Mouse (Mus musculus) kidney, postnatal 0 days (tissue): ENCODE measurements around the gene Sarnp. TPM values are rescaled to one million over a fixed set of nuclear protein-coding genes. Genes with fewer than 3 reads are reported as not detected.
"Not testable (repeated sequence)": the region's sequence is repeated elsewhere in the genome, so short reads cannot be mapped to it uniquely, and the experiment has no call there.

Experiments
- ATAC-seq: fragments of 200-750 bp; cut with Nextera tagmentation; replicated peaks from 2 replicates; pipeline ENCODE4 v1.8.0; 2017; ENCODE audit warnings: low read depth, moderate number of reproducible peaks, moderate TSS enrichment, moderate library complexity; ENCODE audit not compliant: low FRiP score
- DNase-seq: peaks from one replicate; pipeline ENCODE4 v3.0.0-alpha.2; 2016; ENCODE audit warnings: low spot score
- H3K27ac ChIP-seq: fragments of 300-500 bp; sonication (generic); 2 replicates; pipeline ENCODE4 v1.5.1; 2014; ENCODE audit warnings: mild to moderate bottlenecking
- H3K27me3 ChIP-seq: fragments of 300-500 bp; sonication (generic); 2 replicates; pipeline ENCODE4 v1.6.1; 2014; ENCODE audit warnings: low read length, mixed read lengths; ENCODE audit not compliant: insufficient read depth
- H3K36me3 ChIP-seq: fragments of 300-500 bp; sonication (generic); 2 replicates; pipeline ENCODE4 v1.6.1; 2014; ENCODE audit warnings: low read length, mixed read lengths; ENCODE audit not compliant: insufficient read depth
- H3K4me1 ChIP-seq: fragments of 300-500 bp; sonication (generic); replicated peaks from 2 replicates; pipeline ENCODE4 v1.6.1; 2014; ENCODE audit warnings: antibody characterized with exemption, low read length, mixed read lengths; ENCODE audit not compliant: insufficient read depth
- H3K4me2 ChIP-seq: fragments of 300-500 bp; sonication (generic); 2 replicates; pipeline ENCODE4 v1.6.1; 2014; ENCODE audit warnings: mild to moderate bottlenecking, low read length, moderate library complexity, mixed read lengths
- H3K4me3 ChIP-seq: fragments of 300-500 bp; sonication (generic); replicated peaks from 2 replicates; pipeline ENCODE4 v1.5.1; 2014; ENCODE audit warnings: low read depth, low read length
- H3K9ac ChIP-seq: fragments of 300-500 bp; sonication (generic); 2 replicates; pipeline ENCODE4 v1.6.1; 2014; ENCODE audit warnings: low read depth, low read length
- H3K9me3 ChIP-seq: fragments of 300-500 bp; sonication (generic); replicated peaks from 2 replicates; pipeline ENCODE4 v1.6.1; 2016; ENCODE audit warnings: low read length, inconsistent platforms, mixed read lengths
- CTCF ChIP-seq: IDR thresholded peaks from 2 replicates; pipeline ENCODE4 v1.5.1; 2016; ENCODE audit warnings: antibody characterized with exemption, low read depth, mild to moderate bottlenecking, moderate library complexity
- WGBS: fragments of 180-500 bp; shearing (Covaris S2); extraction: QIAGEN DNeasy Blood & Tissue Kit; methylation state at CpG from one replicate; pipeline ENCODE4 v1.1.7; 2014; 5-methylcytosine and 5-hydroxymethylcytosine counted together
- polyA plus RNA-seq: library from polyadenylated mRNA; unstranded; fragments of >200 nt; fragmentation: Nextera tagmentation; extraction: Ambion mirVana; gene quantifications from 2 replicates; pipeline ENCODE4 v1.2.1, GENCODE M21; 2015

Sarnp gene
- polyA plus RNA-seq, 1 experiment from 2014 or later = 164 TPM

DNA sequence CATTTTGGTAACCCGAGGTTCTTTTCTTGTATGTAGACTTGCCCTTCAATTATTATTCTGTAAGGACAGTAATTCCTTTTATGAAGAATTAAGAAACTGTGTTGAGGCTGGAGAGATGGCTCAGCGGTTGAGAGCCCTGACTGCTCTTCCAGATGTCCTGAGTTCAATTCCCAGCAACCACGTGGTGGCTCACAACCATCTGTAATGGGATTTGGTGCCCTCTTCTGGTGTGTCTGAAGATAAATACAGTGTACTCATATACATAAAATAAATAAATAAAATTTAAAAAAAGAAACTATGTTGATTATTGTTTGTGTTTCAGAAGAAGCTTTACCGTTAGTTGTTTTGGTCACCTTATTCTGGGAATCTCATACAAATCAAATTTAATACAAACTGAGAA lies 6.0 kb downstream of the Sarnp start:
- Histone ChIP-seq H3K4me2 (peak overlapping the region; percentile 87), H3K36me3 (peaks cover 12% of the 10 kb centered on the region; the same call in 1 of the 2 replicates)
- not testable (repeated sequence) for H3K9me3 ChIP-seq, DNase-seq, H3K9ac ChIP-seq, H3K27ac ChIP-seq, ATAC-seq, H3K4me3 ChIP-seq, H3K27me3 ChIP-seq, H3K4me1 ChIP-seq
- 78% methylated on average over 4 of the region's 4 CpGs for whole genome bisulfite sequencing
- peak; percentile 21; the same call in 1 of the 2 replicates for TF ChIP-seq CTCF

DNA sequence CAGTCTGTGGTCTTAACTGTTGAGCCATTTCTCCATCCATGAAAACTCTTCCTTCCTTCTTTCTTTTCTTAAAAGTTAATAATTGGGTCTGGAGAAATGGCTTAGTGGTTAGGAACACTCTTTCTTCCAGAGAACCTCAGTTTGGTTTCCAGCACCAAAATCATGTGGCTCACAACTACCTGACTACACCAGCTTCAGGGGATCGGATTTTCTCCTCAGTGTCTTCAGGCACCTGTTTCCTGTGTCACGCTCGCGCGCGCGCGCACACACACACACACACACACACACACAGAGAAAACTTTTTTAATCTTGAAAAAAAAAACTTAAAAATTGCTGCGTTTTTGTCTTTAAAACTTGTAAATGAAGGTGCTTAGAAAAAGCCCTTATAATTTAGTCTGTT lies 6.7 kb downstream of the Sarnp start:
- H3K9me3 ChIP-seq = no peaks in the 10 kb centered on the region
- peaks cover 4% of the 10 kb centered on the region; the same call in 1 of the 2 replicates for H3K4me1 ChIP-seq
- no peak for TF ChIP-seq CTCF
- 97% methylated on average over 9 of the region's 9 CpGs for WGBS
- DNase-seq (no peak), ATAC-seq (no peak)
- no peak overlapping the region for H3K4me3 ChIP-seq
- no peak overlapping the region for H3K27ac ChIP-seq
- no peak overlapping the region for H3K4me2 ChIP-seq
- H3K9ac ChIP-seq = no peak overlapping the region
- H3K27me3 ChIP-seq = no peaks in the 10 kb centered on the region
- peaks cover 9% of the 10 kb centered on the region; the same call in 1 of the 2 replicates for H3K36me3 ChIP-seq

DNA sequence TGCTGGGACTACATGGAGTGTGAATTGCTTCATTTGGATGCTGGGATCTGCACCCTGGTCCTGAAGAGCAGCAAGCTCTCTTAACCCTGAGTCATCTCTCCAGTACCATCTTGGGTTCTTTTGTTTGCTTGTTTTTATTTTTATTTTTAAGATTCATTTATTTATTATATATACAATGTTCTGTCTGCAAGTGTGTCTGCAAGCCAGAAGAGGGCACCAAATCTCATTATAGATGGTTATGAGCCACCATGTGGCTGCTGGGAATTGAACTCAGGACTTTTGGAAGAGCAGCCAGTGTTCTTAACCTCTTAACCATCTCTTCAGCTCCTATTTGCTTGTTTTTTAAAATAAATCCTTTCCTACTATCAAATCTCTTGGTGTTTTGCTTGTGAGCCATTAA lies 20.3 kb downstream of the Sarnp start:
- Histone ChIP-seq H3K9me3 (no peaks in the 10 kb centered on the region), H3K4me3 (no peak overlapping the region), H3K36me3 (peaks cover 27% of the 10 kb centered on the region), H3K4me2 (no peak overlapping the region), H3K27ac (no peak overlapping the region), H3K9ac (no peak overlapping the region), H3K4me1 (no peaks in the 10 kb centered on the region), H3K27me3 (no peaks in the 10 kb centered on the region)
- peak; percentile 37 for TF ChIP-seq CTCF
- DNase-seq (no peak), ATAC-seq (no peak)

DNA sequence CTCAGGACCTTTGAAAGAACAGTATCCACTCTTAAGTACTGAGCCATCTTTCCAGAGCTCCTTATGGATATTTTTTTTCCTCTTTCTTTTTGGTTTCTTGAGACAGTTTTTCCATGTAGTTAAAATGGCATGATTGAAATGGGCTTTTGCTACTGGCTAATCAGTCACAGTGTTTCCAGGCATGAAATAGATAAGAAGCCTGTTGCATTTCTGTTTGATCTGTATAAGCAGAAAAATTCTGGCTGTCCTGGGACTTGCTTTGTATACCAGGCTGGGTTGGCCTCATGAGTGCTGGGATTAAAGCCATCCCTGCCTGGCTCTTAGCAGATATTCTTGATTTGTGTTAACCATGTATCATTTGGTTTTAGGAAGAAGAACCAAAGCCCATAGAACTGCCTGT lies 22.3 kb downstream of the Sarnp start:
- no peaks in the 10 kb centered on the region for H3K9me3 ChIP-seq
- no peak overlapping the region for H3K9ac ChIP-seq
- H3K4me1 ChIP-seq = no peaks in the 10 kb centered on the region
- peaks cover 33% of the 10 kb centered on the region for H3K36me3 ChIP-seq
- no peak for ATAC-seq
- no peak for DNase-seq
- H3K27me3 ChIP-seq = no peaks in the 10 kb centered on the region
- no peak overlapping the region for H3K4me3 ChIP-seq
- TF ChIP-seq CTCF = no peak
- H3K4me2 ChIP-seq = no peak overlapping the region
- H3K27ac ChIP-seq = no peak overlapping the region

DNA sequence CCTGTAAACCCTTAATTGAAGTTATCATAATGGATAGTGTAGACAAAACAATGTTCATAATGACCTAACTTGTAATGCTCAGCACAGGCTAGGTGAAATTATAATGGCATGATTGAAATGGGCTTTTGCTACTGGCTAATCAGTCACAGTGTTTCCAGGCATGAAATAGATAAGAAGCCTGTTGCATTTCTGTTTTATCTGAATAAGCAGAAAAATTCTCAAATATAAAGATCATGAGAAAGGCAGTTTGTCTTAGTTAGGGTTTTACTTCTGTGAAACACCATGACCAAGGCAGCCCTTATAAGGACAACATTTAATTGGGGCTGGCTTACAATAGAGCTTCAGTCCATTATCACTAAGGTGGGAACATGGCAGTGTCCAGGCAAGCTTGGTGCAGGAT lies 23.5 kb downstream of the Sarnp start:
- DNase-seq (no peak), ATAC-seq (no peak)
- TF ChIP-seq CTCF = no peak
- H3K9me3 ChIP-seq = no peaks in the 10 kb centered on the region
- no peaks in the 10 kb centered on the region for H3K4me1 ChIP-seq
- no peaks in the 10 kb centered on the region for H3K27me3 ChIP-seq
- no peak overlapping the region for H3K9ac ChIP-seq
- no peak overlapping the region for H3K4me2 ChIP-seq
- H3K4me3 ChIP-seq = no peak overlapping the region
- H3K27ac ChIP-seq = no peak overlapping the region
- peaks cover 30% of the 10 kb centered on the region for H3K36me3 ChIP-seq

DNA sequence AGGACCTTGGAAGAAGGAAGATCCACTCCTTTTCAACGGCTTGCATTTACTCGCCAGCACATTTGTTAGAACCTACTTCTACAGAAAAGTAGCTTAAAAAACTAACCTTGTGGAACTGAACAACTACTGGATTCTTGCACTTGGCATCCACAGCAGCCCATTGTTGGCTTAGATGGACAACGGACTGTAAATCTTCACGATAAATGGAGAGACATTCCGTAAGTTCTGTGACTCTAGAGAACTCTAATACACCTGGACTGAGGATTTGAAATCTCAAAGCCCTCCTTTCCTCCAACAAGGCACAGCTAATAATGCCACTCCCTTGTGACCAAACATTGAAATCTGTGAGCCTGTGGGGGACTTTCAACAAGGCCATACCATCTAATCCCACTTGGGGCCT lies 26.1 kb downstream of the Sarnp start:
- no peak for TF ChIP-seq CTCF
- no peak overlapping the region for H3K4me2 ChIP-seq
- peaks cover 30% of the 10 kb centered on the region; the same call in 1 of the 2 replicates for H3K36me3 ChIP-seq
- H3K9me3 ChIP-seq = no peaks in the 10 kb centered on the region
- H3K9ac ChIP-seq = no peak overlapping the region
- no peaks in the 10 kb centered on the region for H3K4me1 ChIP-seq
- DNase-seq (no peak), ATAC-seq (no peak)
- H3K4me3 ChIP-seq = no peak overlapping the region
- no peaks in the 10 kb centered on the region for H3K27me3 ChIP-seq
- no peak overlapping the region for H3K27ac ChIP-seq
- WGBS = 96% methylated on average over 5 of the region's 5 CpGs

DNA sequence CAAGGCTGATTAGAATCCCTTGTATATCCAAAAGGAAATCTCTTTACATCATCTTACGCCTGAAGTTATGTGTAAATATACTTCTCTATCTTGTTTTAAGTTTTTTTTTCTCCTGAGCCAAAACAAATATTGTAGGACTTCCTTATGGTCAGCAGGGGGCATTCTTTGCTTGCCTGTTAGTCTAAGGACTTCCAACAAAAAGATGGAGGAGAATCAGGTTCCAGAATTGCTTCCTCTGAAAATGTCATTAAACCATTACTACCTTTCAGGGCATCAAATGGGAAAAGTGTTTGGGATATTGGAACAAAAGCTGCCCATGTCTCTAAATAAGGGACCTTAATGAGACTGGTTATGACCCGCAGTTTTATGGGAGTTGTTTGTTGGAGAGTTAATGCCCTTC lies 28.4 kb downstream of the Sarnp start:
- H3K4me2 ChIP-seq = peak overlapping the region; percentile 14
- 37% methylated on average over 2 of the region's 2 CpGs for WGBS
- H3K9me3 ChIP-seq = no peaks in the 10 kb centered on the region
- H3K36me3 ChIP-seq = peaks cover 29% of the 10 kb centered on the region; the same call in 1 of the 2 replicates
- peak; percentile 83 for DNase-seq
- H3K9ac ChIP-seq = no peak overlapping the region
- no peak for ATAC-seq
- H3K4me1 ChIP-seq = no peaks in the 10 kb centered on the region
- peak; percentile 88 for TF ChIP-seq CTCF
- H3K27ac ChIP-seq = no peak overlapping the region
- H3K4me3 ChIP-seq = no peak overlapping the region
- no peaks in the 10 kb centered on the region for H3K27me3 ChIP-seq
